Mouse (Mus musculus) liver, postnatal 0 days (tissue): ENCODE measurements around the gene Rbp3.
A peak's percentile ranks its signal among the peaks of the same experiment; 100 is the strongest.

Experiments used
- CTCF ChIP-seq: sonication (generic); IDR thresholded peaks from 2 replicates; pipeline ENCODE4 v1.5.1; 2016; ENCODE audit warnings: antibody characterized with exemption, low read depth
- EP300 ChIP-seq: IDR thresholded peaks from 2 replicates; pipeline ENCODE4 v1.6.1; 2016; ENCODE audit warnings: antibody characterized with exemption, low read depth, mild to moderate bottlenecking

- TF ChIP-seq CTCF (peak; percentile 73), EP300 (no peak)
Observed at GRCm38 (mm10) chr14:33959341-33959740, 5.5 kb downstream of the Rbp3 start.
